In the genomic region with DNA sequence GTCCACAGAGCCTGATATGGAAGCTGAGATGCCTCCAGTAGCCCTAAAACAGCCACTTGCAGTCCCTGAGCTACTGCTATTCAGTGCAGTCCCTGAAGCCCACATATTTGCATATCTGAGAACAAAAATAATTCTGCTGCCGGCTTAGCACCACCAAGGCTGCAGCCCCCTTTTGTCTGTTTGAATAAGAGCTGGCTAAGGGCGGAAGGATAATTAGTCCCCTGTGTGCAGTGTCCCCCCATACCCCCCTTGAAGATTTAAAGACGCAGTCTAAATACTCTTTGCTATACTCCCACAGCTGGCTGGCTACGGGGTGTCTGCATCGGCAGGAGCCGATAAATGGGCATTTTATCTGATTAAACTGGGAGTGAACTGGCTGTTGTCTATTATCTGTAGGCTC, we compare ENCODE assay signal across 17 mouse cellular contexts. TPM values are rescaled to one million over a fixed set of nuclear protein-coding genes. Genes with fewer than 3 reads are reported as not detected.
DNase-seq lines count a peak whose midpoint lies in the region; ATAC-seq lines count a peak whose summit lies in the region.
"Had no signal": no experiment of that assay in that cellular context is flagged by ENCODE, and none has a peak within 500 bp of the region (broad histone marks: within the 10 kb centered on the region; RNA-seq: fewer than 3 reads in every experiment).

No protein-coding gene starts in this region.

- no peak for ATAC-seq in heart, embryonic 13.5 days (ENCODE audit: extremely low read depth, insufficient number of reproducible peaks, low FRiP score, low TSS enrichment)
- ATAC-seq in heart, embryonic 11.5 days (replicated peaks; ENCODE audit: insufficient number of reproducible peaks, low FRiP score, low TSS enrichment), result no peak
- peak; percentile 66 for ATAC-seq in hindbrain, embryonic 14.5 days (ENCODE audit: low FRiP score)
- no peak for ATAC-seq in neural tube, embryonic 12.5 days (ENCODE audit: low FRiP score, low read depth)
- ATAC-seq in monocyte, adult 5-6 weeks (replicated peaks; ENCODE audit: insufficient number of reproducible peaks, low FRiP score, low TSS enrichment, poor library complexity, severe bottlenecking), result no peak
- ATAC-seq in erythroblast, adult 5-6 weeks (replicated peaks; ENCODE audit: low FRiP score, poor library complexity, severe bottlenecking), result no peak
- ATAC-seq: activated CD4-positive, CD25-positive, alpha-beta regulatory T cell, adult 4 months; intestine, embryonic 16.5 days had no signal

- WGBS in heart, embryonic 13.5 days, result 14% methylated on average over 6 of the region's 6 CpGs
- WGBS in heart, embryonic 11.5 days (ENCODE audit: insufficient replicate concordance), result 24% methylated on average over 6 of the region's 6 CpGs
- 6% methylated on average over 6 of the region's 6 CpGs for WGBS in forebrain, embryonic 10.5 days
- 6% methylated on average over 6 of the region's 6 CpGs for WGBS in hindbrain, embryonic 14.5 days
- WGBS in neural tube, embryonic 12.5 days, result 16% methylated on average over 6 of the region's 6 CpGs

- H3K4me1 ChIP-seq in heart, embryonic 13.5 days, result peaks cover 38% of the 10 kb centered on the region
- H3K4me1 ChIP-seq in heart, embryonic 11.5 days (ENCODE audit: control insufficient read depth, insufficient read depth, low read length), result peaks cover 11% of the 10 kb centered on the region
- peaks cover 95% of the 10 kb centered on the region for H3K4me1 ChIP-seq in forebrain, embryonic 10.5 days
- peaks cover 62% of the 10 kb centered on the region for H3K4me1 ChIP-seq in hindbrain, embryonic 14.5 days (replicated peaks; ENCODE audit: control insufficient read depth, insufficient read depth, low read length)
- peaks cover 76% of the 10 kb centered on the region for H3K4me1 ChIP-seq in neural tube, embryonic 12.5 days

- H3K9ac ChIP-seq in heart, embryonic 13.5 days, result 0 out of 2 replicates have a peak overlapping the region, but pooled peaks have one; percentile 54
- no peak overlapping the region for H3K9ac ChIP-seq in heart, embryonic 11.5 days (ENCODE audit: low read depth, low read length)
- H3K9ac ChIP-seq in hindbrain, embryonic 14.5 days, result peak overlapping the region; percentile 45
- 0 out of 2 replicates have a peak overlapping the region, but pooled peaks have one; percentile 41 for H3K9ac ChIP-seq in neural tube, embryonic 12.5 days
- H3K9ac ChIP-seq: heart, embryonic 15.5 days had no signal

- no peak overlapping the region for H3K27ac ChIP-seq in heart, embryonic 13.5 days (replicated peaks)
- no peak overlapping the region for H3K27ac ChIP-seq in heart, embryonic 11.5 days (ENCODE audit: low read depth, low read length)
- peak overlapping the region; percentile 85 for H3K27ac ChIP-seq in forebrain, embryonic 10.5 days
- peak overlapping the region; percentile 80 for H3K27ac ChIP-seq in hindbrain, embryonic 14.5 days
- H3K27ac ChIP-seq in neural tube, embryonic 12.5 days, result peak overlapping the region; percentile 9; the same call in 1 of the 2 replicates
- H3K27ac ChIP-seq: heart, embryonic 15.5 days had no signal

- peak; percentile 48 for DNase-seq in forebrain, embryonic 10.5 days (ENCODE audit: extremely low spot score, low spot score)
- peak; percentile 54 for DNase-seq in hindbrain, embryonic 14.5 days (ENCODE audit: low spot score)
- DNase-seq in adrenal gland, postnatal 10 days, result no peak
- DNase-seq: cerebellum, postnatal 36 days; gastrocnemius, postnatal 36 days; thymus, adult 18-20 months had no signal

- H3K36me3 ChIP-seq in heart, embryonic 13.5 days, result no peaks in the 10 kb centered on the region
- H3K36me3 ChIP-seq in heart, embryonic 11.5 days (ENCODE audit: control insufficient read depth, insufficient read depth, low read length), result no peaks in the 10 kb centered on the region
- no peaks in the 10 kb centered on the region for H3K36me3 ChIP-seq in forebrain, embryonic 10.5 days (replicated peaks)
- no peaks in the 10 kb centered on the region for H3K36me3 ChIP-seq in hindbrain, embryonic 14.5 days (replicated peaks; ENCODE audit: control insufficient read depth, insufficient read depth)
- H3K36me3 ChIP-seq in neural tube, embryonic 12.5 days, result no peaks in the 10 kb centered on the region
- H3K36me3 ChIP-seq: heart, embryonic 15.5 days had no signal

- H3K9me3 ChIP-seq in heart, embryonic 13.5 days, result no peaks in the 10 kb centered on the region
- no peaks in the 10 kb centered on the region for H3K9me3 ChIP-seq in heart, embryonic 11.5 days (replicated peaks; ENCODE audit: control insufficient read depth, low read length)
- H3K9me3 ChIP-seq in forebrain, embryonic 10.5 days, result no peaks in the 10 kb centered on the region
- no peaks in the 10 kb centered on the region for H3K9me3 ChIP-seq in hindbrain, embryonic 14.5 days (ENCODE audit: control insufficient read depth, low read length)
- H3K9me3 ChIP-seq in neural tube, embryonic 12.5 days, result no peaks in the 10 kb centered on the region
- H3K9me3 ChIP-seq: heart, embryonic 15.5 days had no signal

- 0 out of 2 replicates have a peak overlapping the region, but pooled peaks have one; percentile 4 for H3K4me2 ChIP-seq in heart, embryonic 13.5 days
- no peak overlapping the region for H3K4me2 ChIP-seq in heart, embryonic 11.5 days
- H3K4me2 ChIP-seq in hindbrain, embryonic 14.5 days (replicated peaks), result 0 out of 2 replicates have a peak overlapping the region, but pooled peaks have one; percentile 13
- H3K4me2 ChIP-seq in neural tube, embryonic 12.5 days (replicated peaks), result peak overlapping the region; percentile 36
- H3K4me2 ChIP-seq: heart, embryonic 15.5 days had no signal

- H3K4me3 ChIP-seq in heart, embryonic 13.5 days, result no peak overlapping the region
- no peak overlapping the region for H3K4me3 ChIP-seq in heart, embryonic 11.5 days (ENCODE audit: low read depth, low read length)
- peak overlapping the region; percentile 27 for H3K4me3 ChIP-seq in forebrain, embryonic 10.5 days
- H3K4me3 ChIP-seq in hindbrain, embryonic 14.5 days (replicated peaks; ENCODE audit: low read length), result no peak overlapping the region
- H3K4me3 ChIP-seq in neural tube, embryonic 12.5 days, result no peak overlapping the region
- H3K4me3 ChIP-seq: heart, embryonic 15.5 days had no signal

- H3K27me3 ChIP-seq in heart, embryonic 13.5 days (replicated peaks), result peaks cover 55% of the 10 kb centered on the region
- H3K27me3 ChIP-seq in heart, embryonic 11.5 days (ENCODE audit: control insufficient read depth, insufficient read depth, low read length), result 0 out of 2 replicates have a peak, but pooled peaks cover 3% of the 10 kb centered on the region
- peaks cover 90% of the 10 kb centered on the region for H3K27me3 ChIP-seq in forebrain, embryonic 10.5 days (ENCODE audit: poor library complexity, severe bottlenecking)
- no peaks in the 10 kb centered on the region for H3K27me3 ChIP-seq in hindbrain, embryonic 14.5 days (ENCODE audit: control insufficient read depth, insufficient read depth, low read length)
- H3K27me3 ChIP-seq in neural tube, embryonic 12.5 days (replicated peaks), result peaks cover 8% of the 10 kb centered on the region; the same call in 1 of the 2 replicates

RNA-seq across cellular contexts. Expression of a gene that starts 15.0 kb away (rescaled TPM):
- polyA plus RNA-seq in heart, embryonic 13.5 days (2015; fragmentation: Nextera tagmentation; extraction: Ambion mirVana), result 0.78 and 1.8 TPM in 2 replicates
- 3.4 and 4.0 TPM in 2 replicates for polyA plus RNA-seq in heart, embryonic 11.5 days (2014; fragmentation: Nextera tagmentation; extraction: Ambion mirVana)
- 33.0 and 37.1 TPM in 2 replicates for polyA plus RNA-seq in forebrain, embryonic 10.5 days (2016; fragmentation: Nextera tagmentation; extraction: Ambion mirVana)
- polyA plus RNA-seq in hindbrain, embryonic 14.5 days (2014; fragmentation: Nextera tagmentation; extraction: Ambion mirVana), result 18.1 and 22.1 TPM in 2 replicates
- 40.5 and 46.6 TPM in 2 replicates for polyA plus RNA-seq in neural tube, embryonic 12.5 days (2016; fragmentation: Nextera tagmentation; extraction: Ambion mirVana)
- total RNA-seq in adrenal gland, postnatal 10 days (2021), result 1 to 10 TPM; 1.1 to 1.3 TPM
- not detected in 3 replicates for total RNA-seq in monocyte, adult 5-6 weeks (2017)
- total RNA-seq in erythroblast, adult 5-6 weeks (2015; ENCODE audit: low replicate concordance), result not detected in 2 replicates
- not detected in 2 replicates for total RNA-seq in erythroblast, adult 5-6 weeks (2017; ENCODE audit: low replicate concordance)
- total RNA-seq: megakaryocyte progenitor cell, adult 5-6 weeks; MEL had no signal
- polyA plus RNA-seq: liver, embryonic 16.5 days had no signal

RNA-seq across cellular contexts. Expression of a gene that starts 42.4 kb away (rescaled TPM):
- polyA plus RNA-seq in heart, embryonic 13.5 days (2015; fragmentation: Nextera tagmentation; extraction: Ambion mirVana), result 0.09 and 0.23 TPM in 2 replicates
- not detected in 2 replicates for polyA plus RNA-seq in heart, embryonic 11.5 days (2014; fragmentation: Nextera tagmentation; extraction: Ambion mirVana)
- not detected in 2 replicates for polyA plus RNA-seq in forebrain, embryonic 10.5 days (2016; fragmentation: Nextera tagmentation; extraction: Ambion mirVana)
- 0.39 and 1.5 TPM in 2 replicates for polyA plus RNA-seq in hindbrain, embryonic 14.5 days (2014; fragmentation: Nextera tagmentation; extraction: Ambion mirVana)
- 0.17 TPM in 1 of 2 replicates, not detected in the other for polyA plus RNA-seq in neural tube, embryonic 12.5 days (2016; fragmentation: Nextera tagmentation; extraction: Ambion mirVana)
- total RNA-seq in adrenal gland, postnatal 10 days (2021), result 1,000 to 10,000 TPM; 1,564 to 1,873 TPM
- 7.8 to 44.8 TPM (median 28.4 TPM) in 3 replicates for total RNA-seq in monocyte, adult 5-6 weeks (2017)
- 0.63 and 2.3 TPM in 2 replicates for total RNA-seq in erythroblast, adult 5-6 weeks (2015; ENCODE audit: low replicate concordance)
- 1.7 and 2.3 TPM in 2 replicates for total RNA-seq in erythroblast, adult 5-6 weeks (2017; ENCODE audit: low replicate concordance)
- total RNA-seq: gastrocnemius, postnatal 36 days; MEL had no signal
- polyA plus RNA-seq: activated CD4-positive, CD25-positive, alpha-beta regulatory T cell, adult 4 months had no signal

Comparison
In these comparisons a context has a peak if more than half of its experiments do, and no peak if none do; other contexts are left out.
1. H3K27ac ChIP-seq: peak in forebrain, embryonic 10.5 days (single experiment), hindbrain, embryonic 14.5 days (single experiment) and neural tube, embryonic 12.5 days (single experiment); none in heart, embryonic 13.5 days (single experiment) and heart, embryonic 11.5 days (single experiment).